Mouse (Mus musculus) A20 (cell line): ENCODE results near the gene Sirpb1c.
"Not testable (repeated sequence)": the region's sequence is repeated elsewhere in the genome, so short reads cannot be mapped to it uniquely, and the experiment has no call there.

Experiments used
- DNase-seq: peaks from one replicate; pipeline ENCODE4 v3.0.0-alpha.2; 2011; ENCODE audit warnings: low read depth, low spot score

Sirpb1c gene

GRCm38 (mm10) chr3:15848280-15848679 lies at the start of gene Sirpb1c:
TSS of gene Sirpb1c (minus strand) at chr3:15848528.
- not testable (repeated sequence) for DNase-seq

- DNase-seq, result no peak
These were observed 38.1 kb upstream of the Sirpb1c start for GRCm38 (mm10) chr3:15886380-15886779.

- not testable (repeated sequence) for DNase-seq
These were observed 7.4 kb upstream of the Sirpb1c start for GRCm38 (mm10) chr3:15855773-15856172.

- no peak for DNase-seq
These were observed 1.6 kb upstream of the Sirpb1c start for GRCm38 (mm10) chr3:15849922-15850321.

GRCm38 (mm10) chr3:15847332-15848047 lies 838 bp downstream of the Sirpb1c start:
- no peak for DNase-seq

GRCm38 (mm10) chr3:15773642-15774041 lies 74.7 kb downstream of the Sirpb1c start:
- DNase-seq, result not testable (repeated sequence)
